Mouse (Mus musculus) heart, adult 2 months (tissue): ENCODE measurements at regions not wholly inside any gene's neighbourhood (a gene's known extent, or its start where the extent isn't known, plus 50 kb on each side); places are given as distances from the start of the nearest gene placed in this dataset.
"Not testable (repeated sequence)": the region's sequence is repeated elsewhere in the genome, so short reads cannot be mapped to it uniquely, and the experiment has no call there.

Source experiments
- DNase-seq, 2 experiments: peaks; one replicate each; pipeline ENCODE4 v3.0.0; 2021
- H3K27ac ChIP-seq: fragments of 200-600 bp; 2 replicates; pipeline ENCODE4 v1.8.1; 2022
- H3K27me3 ChIP-seq: fragments of 200-500 bp; 2 replicates; pipeline ENCODE4 v1.6.1; 2012; ENCODE audit warnings: mild to moderate bottlenecking, low read length, inconsistent platforms, mixed read lengths; ENCODE audit not compliant: control insufficient read depth, insufficient read depth
- H3K36me3 ChIP-seq: fragments of 200-500 bp; 2 replicates; pipeline ENCODE4 v1.6.1; 2012; ENCODE audit warnings: low read length, inconsistent platforms; ENCODE audit not compliant: control insufficient read depth, insufficient read depth
- H3K4me1 ChIP-seq: fragments of 200-500 bp; 2 replicates; pipeline ENCODE4 v1.6.1; 2011; ENCODE audit warnings: low read length; ENCODE audit not compliant: control insufficient read depth, insufficient read depth
- H3K4me3 ChIP-seq: fragments of 200-600 bp; 2 replicates; pipeline ENCODE4 v1.8.1; 2022
- H3K79me2 ChIP-seq: fragments of 200-500 bp; replicated peaks from 2 replicates; pipeline ENCODE4 v1.6.1; 2012; ENCODE audit warnings: mild to moderate bottlenecking, inconsistent platforms, low read length, moderate library complexity, mixed read lengths; ENCODE audit not compliant: control insufficient read depth, insufficient read depth
- H3K9ac ChIP-seq: fragments of 200-500 bp; 2 replicates; pipeline ENCODE4 v1.6.1; 2012; ENCODE audit warnings: low read depth, mild to moderate bottlenecking, control low read depth, inconsistent platforms, low read length, mixed read lengths
- CTCF ChIP-seq: fragments of 200-600 bp; IDR thresholded peaks from 2 replicates; pipeline ENCODE4 v1.8.1; 2022; ENCODE audit warnings: antibody characterized with exemption, mild to moderate bottlenecking, moderate library complexity
- EP300 ChIP-seq: fragments of 200-500 bp; IDR thresholded peaks from 2 replicates; pipeline ENCODE4 v1.6.1; 2011; ENCODE audit warnings: low read depth, low read length, control low read depth; ENCODE audit not compliant: insufficient read depth
- POLR2A ChIP-seq: fragments of 200-500 bp; IDR thresholded peaks from 2 replicates; pipeline ENCODE4 v1.6.1; 2011; ENCODE audit warnings: mild to moderate bottlenecking, low read depth, low read length, control low read depth; ENCODE audit not compliant: insufficient read depth
- WGBS: fragments of 180-500 bp; shearing (Covaris S2); methylation state at CpG from one replicate; pipeline ENCODE4 v1.1.7; 2018; 5-methylcytosine and 5-hydroxymethylcytosine counted together
- intact Hi-C: fragments of 180-260 bp; cut with DNase I; formaldehyde crosslinking; loops from one replicate; pipeline ENCODE4 v1.15.1; 2025

DNA sequence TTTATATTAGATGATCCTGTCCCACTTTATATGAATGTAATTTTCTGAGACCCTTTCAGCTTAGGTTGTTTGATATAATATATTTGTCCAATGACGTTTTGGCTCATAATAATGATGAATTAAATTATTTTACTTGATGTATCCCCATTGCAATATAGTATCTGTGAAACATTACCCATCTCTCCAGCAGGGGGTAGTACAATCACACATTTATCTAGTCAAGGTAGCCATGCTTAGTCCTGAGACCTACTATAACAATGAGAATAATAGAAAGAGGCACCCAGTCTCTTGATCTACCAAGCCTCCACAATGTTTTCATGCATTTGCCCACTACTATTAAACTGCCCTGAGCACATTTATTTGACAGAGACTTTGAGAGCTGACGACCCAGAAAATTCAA lies 665.9 kb upstream of the Tacstd2 start:
- H3K9ac ChIP-seq, result no peak overlapping the region
- no peak overlapping the region for H3K4me3 ChIP-seq
- H3K79me2 ChIP-seq, result no peaks in the 10 kb centered on the region
- no peaks in the 10 kb centered on the region for H3K27me3 ChIP-seq
- WGBS, result 27% methylated on average over 2 of the region's 2 CpGs
- intact Hi-C loops, result no loop called here
- H3K27ac ChIP-seq, result no peak overlapping the region
- no peak for TF ChIP-seq EP300
- no peak for TF ChIP-seq POLR2A
- TF ChIP-seq CTCF, result no peak
- H3K36me3 ChIP-seq, result no peaks in the 10 kb centered on the region
- H3K4me1 ChIP-seq, result no peaks in the 10 kb centered on the region
- no peak for DNase-seq

DNA sequence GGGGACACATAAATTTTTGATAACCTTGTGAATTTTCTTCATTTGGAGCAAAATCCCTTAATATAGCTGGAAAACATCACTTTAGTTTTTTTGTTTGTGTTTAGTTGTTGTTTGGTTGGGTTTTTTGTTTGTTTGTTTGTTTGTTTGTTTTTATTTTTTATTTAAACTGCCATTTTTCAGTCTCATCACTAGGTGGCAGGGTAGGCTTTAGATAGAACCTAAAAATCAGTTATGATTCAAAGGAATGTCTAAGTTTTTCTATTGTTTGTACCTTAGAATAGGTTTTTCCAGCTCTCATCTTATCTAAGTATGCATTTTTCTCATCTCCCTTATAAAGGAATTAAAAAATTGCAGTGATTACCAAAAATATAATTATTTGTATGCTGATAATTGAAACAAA lies 662.4 kb upstream of the Tacstd2 start:
- intact Hi-C loops, result no loop called here
- Histone ChIP-seq H3K27ac (no peak overlapping the region), H3K9ac (no peak overlapping the region), H3K4me1 (no peaks in the 10 kb centered on the region), H3K79me2 (no peaks in the 10 kb centered on the region), H3K4me3 (no peak overlapping the region), H3K27me3 (no peaks in the 10 kb centered on the region), H3K36me3 (no peaks in the 10 kb centered on the region)
- TF ChIP-seq POLR2A, result no peak
- TF ChIP-seq EP300, result no peak
- TF ChIP-seq CTCF, result no peak
- no peak for DNase-seq

DNA sequence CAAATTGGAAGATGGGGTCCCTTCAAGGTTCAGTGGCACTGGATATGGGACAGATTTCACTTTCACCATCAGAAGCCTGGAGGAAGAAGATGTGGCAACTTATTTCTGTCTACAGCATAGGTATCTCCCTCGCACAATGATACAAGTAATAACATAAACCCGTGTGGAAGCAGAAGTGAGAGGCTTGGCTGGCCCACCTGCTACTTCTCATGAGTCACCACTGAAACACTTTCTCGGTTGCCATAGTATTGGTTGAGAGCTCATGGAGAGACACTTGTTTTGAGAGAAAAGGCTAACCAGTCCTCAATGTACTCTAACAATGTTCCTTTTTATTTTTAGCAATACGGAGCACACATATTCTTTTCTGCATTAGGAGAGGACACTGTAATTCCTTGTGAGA lies 629.2 kb upstream of the Tacstd2 start:
- DNase-seq, result no peak
- 64% methylated on average over 4 of the region's 4 CpGs for WGBS
- Histone ChIP-seq H3K27me3 (no peaks in the 10 kb centered on the region), H3K79me2 (no peaks in the 10 kb centered on the region), H3K4me1 (no peaks in the 10 kb centered on the region), H3K9ac (no peak overlapping the region), H3K4me3 (no peak overlapping the region), H3K36me3 (no peaks in the 10 kb centered on the region), H3K27ac (no peak overlapping the region)
- TF ChIP-seq EP300 (no peak), CTCF (no peak), POLR2A (no peak)
- intact Hi-C loops, result no loop called here

DNA sequence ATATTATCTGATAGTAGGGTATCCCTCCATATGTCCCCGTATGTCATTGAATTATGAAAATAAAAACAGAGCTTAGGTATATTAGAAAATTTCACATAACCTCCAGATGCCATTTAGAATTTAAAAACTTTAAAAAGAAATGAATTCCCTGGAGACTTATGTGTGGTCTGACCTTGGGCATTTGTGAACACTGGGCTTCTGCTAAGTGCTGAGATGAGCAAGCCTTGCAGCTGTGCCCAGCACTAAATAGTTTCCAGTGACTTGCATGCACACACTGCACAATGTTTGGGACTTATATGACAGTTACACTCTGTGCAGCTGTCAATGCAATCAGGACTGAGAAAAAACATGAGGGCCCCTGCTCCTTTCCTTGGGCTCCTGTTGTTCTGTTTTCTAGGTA lies 628.5 kb upstream of the Tacstd2 start:
- DNase-seq, H3K4me3 ChIP-seq, H3K9ac ChIP-seq, H3K27me3 ChIP-seq, H3K27ac ChIP-seq, intact Hi-C loops, H3K79me2 ChIP-seq, H3K4me1 ChIP-seq, H3K36me3 ChIP-seq: not testable (repeated sequence)
- 83% methylated on average over 1 of the region's 1 CpGs for WGBS

- intact Hi-C loops, result loop anchor here (5.0 kb wide), 1 partner anchor 151 kb away; no protein-coding TSS in a partner anchor
- H3K36me3 ChIP-seq, result no peaks in the 10 kb centered on the region
- H3K4me3 ChIP-seq, result no peak overlapping the region
- H3K79me2 ChIP-seq, result no peaks in the 10 kb centered on the region
- WGBS, result 63% methylated on average over 1 of the region's 1 CpGs
- no peak for DNase-seq
- no peak for TF ChIP-seq CTCF
- no peak for TF ChIP-seq EP300
- no peak for TF ChIP-seq POLR2A
- H3K9ac ChIP-seq, result no peak overlapping the region
- H3K4me1 ChIP-seq, result no peaks in the 10 kb centered on the region
- no peak overlapping the region for H3K27ac ChIP-seq
- no peaks in the 10 kb centered on the region for H3K27me3 ChIP-seq
Measured at GRCm38 (mm10) chr6:68151569-68151968, 616.0 kb upstream of the Tacstd2 start.

- intact Hi-C loops, result no loop called here
- Histone ChIP-seq H3K27me3 (no peaks in the 10 kb centered on the region), H3K4me1 (no peaks in the 10 kb centered on the region), H3K79me2 (no peaks in the 10 kb centered on the region), H3K4me3 (no peak overlapping the region), H3K27ac (no peak overlapping the region), H3K36me3 (no peaks in the 10 kb centered on the region), H3K9ac (no peak overlapping the region)
- DNase-seq, result no peak
- TF ChIP-seq POLR2A (no peak), EP300 (no peak), CTCF (no peak)
Measured at GRCm38 (mm10) chr6:68102481-68102880, 566.9 kb upstream of the Tacstd2 start.
